ENCODE assay signal across 8 mouse cellular contexts in genomic region chr5:33720852-33721490, GRCm38 (mm10). TPM values are rescaled to one million over a fixed set of nuclear protein-coding genes. Genes with fewer than 3 reads are reported as not detected.
DNase-seq lines count a peak whose midpoint lies in the region; ATAC-seq and TF ChIP-seq lines count a peak whose summit lies in the region.

No protein-coding gene starts in this region.

- 45% methylated on average over 8 of the region's 8 CpGs for WGBS in spleen, adult 2 months
- WGBS in liver, embryonic 11.5 days, result 9% methylated on average over 8 of the region's 8 CpGs
- WGBS in stomach, embryonic 16.5 days, result 11% methylated on average over 8 of the region's 8 CpGs

- no peak for DNase-seq in spleen, adult 2 months (ENCODE audit: low read depth in 1 of 2, low spot score in 2 of 2)
- DNase-seq in spleen, adult 12 weeks (ENCODE audit: low spot score), result no peak
- no peak for DNase-seq in liver, embryonic 11.5 days (ENCODE audit: low spot score)
- DNase-seq in adrenal gland, postnatal 25 days, result no peak
- no peak for DNase-seq in cerebellum, postnatal 4 days (ENCODE audit: low spot score in 2 of 2)

- no peak for TF ChIP-seq POLR2A in spleen, adult 2 months (IDR thresholded peaks at IDR 0.05; ENCODE audit: low read depth, low read length)

- H3K27me3 ChIP-seq in erythroblast, embryonic 14.5 days (ENCODE audit: control insufficient read depth), result peaks cover 74% of the 10 kb centered on the region
- peaks cover 21% of the 10 kb centered on the region for H3K27me3 ChIP-seq in spleen, adult 2 months (ENCODE audit: control insufficient read depth, insufficient read depth, low read length)
- H3K27me3 ChIP-seq in liver, embryonic 11.5 days (replicated peaks; ENCODE audit: control insufficient read depth, insufficient read depth, low read length), result peaks cover 59% of the 10 kb centered on the region
- 0 out of 2 replicates have a peak, but pooled peaks cover 6% of the 10 kb centered on the region for H3K27me3 ChIP-seq in stomach, embryonic 16.5 days (ENCODE audit: control insufficient read depth, insufficient read depth, low read length)

- no peak overlapping the region for H3K27ac ChIP-seq in spleen, adult 2 months (ENCODE audit: insufficient read depth, low read length)
- H3K27ac ChIP-seq in liver, embryonic 11.5 days (ENCODE audit: low read depth, low read length), result no peak overlapping the region
- peak overlapping the region; percentile 83 for H3K27ac ChIP-seq in stomach, embryonic 16.5 days (ENCODE audit: low read length)

- peaks cover 6% of the 10 kb centered on the region; the same call in 1 of the 2 replicates for H3K9me3 ChIP-seq in erythroblast, embryonic 14.5 days (ENCODE audit: control insufficient read depth, low read length)
- H3K9me3 ChIP-seq in liver, embryonic 11.5 days (ENCODE audit: control insufficient read depth, low read length), result no peaks in the 10 kb centered on the region
- no peaks in the 10 kb centered on the region for H3K9me3 ChIP-seq in stomach, embryonic 16.5 days (replicated peaks; ENCODE audit: control insufficient read depth, low read length)

- ATAC-seq in erythroblast, adult 5-6 weeks (replicated peaks; ENCODE audit: low FRiP score, poor library complexity, severe bottlenecking), result no peak
- no peak for ATAC-seq in liver, embryonic 11.5 days (replicated peaks; ENCODE audit: low FRiP score)
- ATAC-seq in stomach, embryonic 16.5 days (ENCODE audit: insufficient read depth, low FRiP score), result peak; percentile 5; the same call in 1 of the 2 replicates

- H3K9ac ChIP-seq in liver, embryonic 11.5 days (ENCODE audit: low read depth, low read length), result no peak overlapping the region; the same call in 1 of the 2 replicates
- H3K9ac ChIP-seq in stomach, embryonic 16.5 days (ENCODE audit: low read length), result peak overlapping the region; percentile 77

- peaks cover 31% of the 10 kb centered on the region for H3K4me1 ChIP-seq in erythroblast, embryonic 14.5 days (ENCODE audit: control insufficient read depth)
- peaks cover 14% of the 10 kb centered on the region for H3K4me1 ChIP-seq in spleen, adult 2 months (ENCODE audit: control insufficient read depth, insufficient read depth, insufficient read length)
- peaks cover 28% of the 10 kb centered on the region for H3K4me1 ChIP-seq in liver, embryonic 11.5 days (replicated peaks; ENCODE audit: control insufficient read depth, insufficient read depth, low read length)
- peaks cover 22% of the 10 kb centered on the region for H3K4me1 ChIP-seq in stomach, embryonic 16.5 days (ENCODE audit: control insufficient read depth, insufficient read depth, low read length)

- peak overlapping the region; percentile 58 for H3K4me3 ChIP-seq in erythroblast, embryonic 14.5 days (replicated peaks)
- peak overlapping the region; percentile 58; the same call in 1 of the 2 replicates for H3K4me3 ChIP-seq in spleen, adult 2 months (ENCODE audit: extremely low read depth, insufficient read depth, insufficient read length)
- H3K4me3 ChIP-seq in liver, embryonic 11.5 days (ENCODE audit: low read depth, low read length), result peak overlapping the region; percentile 73
- peak overlapping the region; percentile 58 for H3K4me3 ChIP-seq in stomach, embryonic 16.5 days (replicated peaks; ENCODE audit: low read length)

- TF ChIP-seq CTCF in spleen, adult 2 months (IDR thresholded peaks at IDR 0.05; ENCODE audit: extremely low read depth, insufficient read depth, insufficient read length, insufficient replicate concordance), result no peak

- peak overlapping the region; percentile 99 for H3K4me2 ChIP-seq in liver, embryonic 11.5 days
- peak overlapping the region; percentile 94 for H3K4me2 ChIP-seq in stomach, embryonic 16.5 days (ENCODE audit: low read depth, low read length)

- H3K36me3 ChIP-seq in erythroblast, embryonic 14.5 days (ENCODE audit: control insufficient read depth), result no peaks in the 10 kb centered on the region
- no peaks in the 10 kb centered on the region for H3K36me3 ChIP-seq in spleen, adult 2 months (ENCODE audit: control insufficient read depth, insufficient read depth, low read length)
- H3K36me3 ChIP-seq in liver, embryonic 11.5 days (ENCODE audit: control insufficient read depth, insufficient read depth, low read length), result no peaks in the 10 kb centered on the region
- no peaks in the 10 kb centered on the region for H3K36me3 ChIP-seq in stomach, embryonic 16.5 days (ENCODE audit: control insufficient read depth, insufficient read depth, low read length)

RNA-seq across cellular contexts. Expression of gene Fgfr3, which starts 0.5 kb away (rescaled TPM):
- 0.03 TPM in 1 of 2 replicates, not detected in the other for polyA plus RNA-seq in erythroblast, embryonic 14.5 days (2012)
- total RNA-seq in erythroblast, adult 5-6 weeks (2015; ENCODE audit: low replicate concordance), result not detected in 2 replicates
- not detected in 2 replicates for total RNA-seq in erythroblast, adult 5-6 weeks (2017; ENCODE audit: low replicate concordance)
- polyA plus RNA-seq in spleen, adult 2 months (2012; rRNA removed), result 29.6 and 34.0 TPM in 2 replicates
- polyA plus RNA-seq in liver, embryonic 11.5 days (2014; fragmentation: Nextera tagmentation; extraction: Ambion mirVana), result 7.8 and 8.5 TPM in 2 replicates
- 31.0 and 40.1 TPM in 2 replicates for polyA plus RNA-seq in stomach, embryonic 16.5 days (2015; fragmentation: Nextera tagmentation; extraction: Ambion mirVana)
- 2.0 and 3.2 TPM in 2 replicates for total RNA-seq in adrenal gland, postnatal 25 days (2021)
